Mouse (Mus musculus): ENCODE measurements at regions not wholly inside any gene's neighbourhood (a gene's known extent, or its start where the extent isn't known, plus 50 kb on each side); places are given as distances from the start of the nearest gene placed in this dataset.

GRCm38 (mm10) chr13:4662336-4663101 is 53.5 kb upstream of the Akr1e1 start:
- DNase-seq (ENCODE audit: low spot score), result peak; percentile 82

All from gastrocnemius, adult 18-20 months (tissue).